Mouse (Mus musculus): Measurements from ENCODE around the gene Gmppa. TPM values are rescaled to one million over a fixed set of nuclear protein-coding genes. Genes with fewer than 3 reads are reported as not detected.
A peak's percentile ranks its signal among the peaks of the same experiment; 100 is the strongest.

Gene Gmppa
- polyA plus RNA-seq, 1 experiment = 82.4 TPM

GRCm38 (mm10) chr1:75443247-75444024 lies 7.7 kb downstream of the Gmppa start:
- 51% methylated on average over 13 of the region's 13 CpGs for WGBS
- Histone ChIP-seq H3K27ac (ENCODE audit: insufficient read depth, low read depth, low read length) (no peak overlapping the region), H3K4me3 (ENCODE audit: insufficient read depth, low read depth, low read length) (no peak overlapping the region)

GRCm38 (mm10) chr1:75444208-75444607 lies 8.5 kb downstream of the Gmppa start:
- H3K4me3 ChIP-seq (ENCODE audit: insufficient read depth, low read depth, low read length) = no peak overlapping the region
- no peaks in the 10 kb centered on the region for H3K4me1 ChIP-seq (ENCODE audit: control insufficient read depth, insufficient read depth, low read length)
- DNase-seq = no peak
- no peak for TF ChIP-seq POLR2A (IDR thresholded peaks at IDR 0.05; ENCODE audit: low read depth, low read length)
- TF ChIP-seq CTCF (conservative IDR thresholded peaks at IDR 0.05; ENCODE audit: insufficient read depth, insufficient read length, low read depth, low read length) = no peak
- H3K27me3 ChIP-seq (replicated peaks; ENCODE audit: control insufficient read depth, insufficient read depth, low read length) = 0 out of 2 replicates have a peak, but pooled peaks cover 2% of the 10 kb centered on the region
- no peaks in the 10 kb centered on the region for H3K36me3 ChIP-seq (ENCODE audit: control insufficient read depth, insufficient read depth, low read length)
- no peak overlapping the region for H3K27ac ChIP-seq (ENCODE audit: insufficient read depth, low read depth, low read length)
- 45% methylated on average over 3 of the region's 3 CpGs for WGBS

More at GRCm38 (mm10) chr1:75443247-75444024, 7.7 kb downstream of the Gmppa start:
- TF ChIP-seq CTCF (conservative IDR thresholded peaks at IDR 0.05; ENCODE audit: insufficient read depth, insufficient read length, low read depth, low read length) (no peak), POLR2A (IDR thresholded peaks at IDR 0.05; ENCODE audit: low read depth, low read length) (no peak)
- H3K4me1 ChIP-seq (ENCODE audit: control insufficient read depth, insufficient read depth, low read length) = no peaks in the 10 kb centered on the region
- no peaks in the 10 kb centered on the region for H3K36me3 ChIP-seq (ENCODE audit: control insufficient read depth, insufficient read depth, low read length)
- DNase-seq = no peak
- H3K27me3 ChIP-seq (replicated peaks; ENCODE audit: control insufficient read depth, insufficient read depth, low read length) = 0 out of 2 replicates have a peak, but pooled peaks cover 2% of the 10 kb centered on the region

- TF ChIP-seq CTCF (conservative IDR thresholded peaks at IDR 0.05; ENCODE audit: insufficient read depth, insufficient read length, low read depth, low read length) (no peak), POLR2A (IDR thresholded peaks at IDR 0.05; ENCODE audit: low read depth, low read length) (no peak)
- DNase-seq = no peak
- no peak overlapping the region for H3K27ac ChIP-seq (ENCODE audit: insufficient read depth, low read depth, low read length)
- no peak overlapping the region for H3K4me3 ChIP-seq (ENCODE audit: insufficient read depth, low read depth, low read length)
- H3K27me3 ChIP-seq (replicated peaks; ENCODE audit: control insufficient read depth, insufficient read depth, low read length) = 0 out of 2 replicates have a peak, but pooled peaks cover 2% of the 10 kb centered on the region
- no peaks in the 10 kb centered on the region for H3K36me3 ChIP-seq (ENCODE audit: control insufficient read depth, insufficient read depth, low read length)
- no peaks in the 10 kb centered on the region for H3K4me1 ChIP-seq (ENCODE audit: control insufficient read depth, insufficient read depth, low read length)
- 19% methylated on average over 9 of the region's 9 CpGs for WGBS
Measured at GRCm38 (mm10) chr1:75445141-75445701, 9.5 kb downstream of the Gmppa start.

GRCm38 (mm10) chr1:75445751-75446611 lies 10.3 kb downstream of the Gmppa start:
- peak; percentile 67 for DNase-seq

GRCm38 (mm10) chr1:75446656-75447055 lies 10.9 kb downstream of the Gmppa start:
- H3K4me3 ChIP-seq (ENCODE audit: insufficient read depth, low read depth, low read length) = no peak overlapping the region

More at GRCm38 (mm10) chr1:75445751-75446611, 10.3 kb downstream of the Gmppa start:
- WGBS = 5% methylated on average over 22 of the region's 22 CpGs
- TF ChIP-seq POLR2A (IDR thresholded peaks at IDR 0.05; ENCODE audit: low read depth, low read length) = no peak
- peak; percentile 90 for TF ChIP-seq CTCF (conservative IDR thresholded peaks at IDR 0.05; ENCODE audit: insufficient read depth, insufficient read length, low read depth, low read length)
- H3K27me3 ChIP-seq (replicated peaks; ENCODE audit: control insufficient read depth, insufficient read depth, low read length) = peaks cover 2% of the 10 kb centered on the region; the same call in 1 of the 2 replicates
- H3K4me3 ChIP-seq (ENCODE audit: insufficient read depth, low read depth, low read length) = no peak overlapping the region
- no peaks in the 10 kb centered on the region for H3K4me1 ChIP-seq (ENCODE audit: control insufficient read depth, insufficient read depth, low read length)
- no peak overlapping the region for H3K27ac ChIP-seq (ENCODE audit: insufficient read depth, low read depth, low read length)
- no peaks in the 10 kb centered on the region for H3K36me3 ChIP-seq (ENCODE audit: control insufficient read depth, insufficient read depth, low read length)

GRCm38 (mm10) chr1:75447265-75448051 lies 11.7 kb downstream of the Gmppa start:
- no peak for TF ChIP-seq CTCF (conservative IDR thresholded peaks at IDR 0.05; ENCODE audit: insufficient read depth, insufficient read length, low read depth, low read length)
- peaks cover 2% of the 10 kb centered on the region; the same call in 1 of the 2 replicates for H3K27me3 ChIP-seq (replicated peaks; ENCODE audit: control insufficient read depth, insufficient read depth, low read length)
- DNase-seq = no peak
- no peaks in the 10 kb centered on the region for H3K4me1 ChIP-seq (ENCODE audit: control insufficient read depth, insufficient read depth, low read length)
- WGBS = 7% methylated on average over 10 of the region's 10 CpGs
- no peak overlapping the region for H3K27ac ChIP-seq (ENCODE audit: insufficient read depth, low read depth, low read length)
- H3K36me3 ChIP-seq (ENCODE audit: control insufficient read depth, insufficient read depth, low read length) = no peaks in the 10 kb centered on the region
- H3K4me3 ChIP-seq (ENCODE audit: insufficient read depth, low read depth, low read length) = no peak overlapping the region

More at GRCm38 (mm10) chr1:75446656-75447055, 10.9 kb downstream of the Gmppa start:
- no peak overlapping the region for H3K27ac ChIP-seq (ENCODE audit: insufficient read depth, low read depth, low read length)
- WGBS = 15% methylated on average over 20 of the region's 20 CpGs
- H3K4me1 ChIP-seq (ENCODE audit: control insufficient read depth, insufficient read depth, low read length) = no peaks in the 10 kb centered on the region
- no peak for TF ChIP-seq CTCF (conservative IDR thresholded peaks at IDR 0.05; ENCODE audit: insufficient read depth, insufficient read length, low read depth, low read length)
- no peak for TF ChIP-seq POLR2A (IDR thresholded peaks at IDR 0.05; ENCODE audit: low read depth, low read length)
- peaks cover 2% of the 10 kb centered on the region; the same call in 1 of the 2 replicates for H3K27me3 ChIP-seq (replicated peaks; ENCODE audit: control insufficient read depth, insufficient read depth, low read length)
- no peaks in the 10 kb centered on the region for H3K36me3 ChIP-seq (ENCODE audit: control insufficient read depth, insufficient read depth, low read length)
- DNase-seq = no peak

Data from kidney, adult 2 months (tissue).